Mouse (Mus musculus) retina, adult 2 months (tissue): Measurements from ENCODE around the gene Il9.

ENCODE experiments used
- DNase-seq: peaks from one replicate; pipeline ENCODE4 v3.0.0-alpha.2; 2012; ENCODE audit warnings: low read depth, low spot score

Il9 gene

GRCm38 (mm10) chr13:56482146-56482545 lies at the start of gene Il9:
Il9 (minus strand) TSS chr13:56482246.
- no peak for DNase-seq

DNA sequence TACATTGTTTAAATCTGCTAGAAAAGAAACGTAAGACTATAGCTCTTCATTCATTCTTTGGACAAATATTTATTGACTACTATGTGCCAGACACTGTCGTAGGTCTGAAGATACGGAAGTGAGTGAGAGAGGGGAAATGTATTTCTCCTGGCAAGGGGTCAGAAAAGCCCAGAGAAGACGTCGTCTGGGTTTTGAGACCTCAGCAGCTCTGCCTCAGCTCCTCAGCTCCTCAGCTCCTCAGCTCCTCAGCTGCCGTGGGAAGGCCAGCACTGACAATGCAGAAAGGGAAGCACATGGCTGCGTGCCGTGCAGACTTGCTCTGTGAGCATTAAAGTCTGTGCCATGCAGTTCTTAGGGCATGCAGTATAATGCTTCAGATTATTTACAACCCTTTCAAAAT lies 47.6 kb upstream of the Il9 start:
- DNase-seq, result no peak

DNA sequence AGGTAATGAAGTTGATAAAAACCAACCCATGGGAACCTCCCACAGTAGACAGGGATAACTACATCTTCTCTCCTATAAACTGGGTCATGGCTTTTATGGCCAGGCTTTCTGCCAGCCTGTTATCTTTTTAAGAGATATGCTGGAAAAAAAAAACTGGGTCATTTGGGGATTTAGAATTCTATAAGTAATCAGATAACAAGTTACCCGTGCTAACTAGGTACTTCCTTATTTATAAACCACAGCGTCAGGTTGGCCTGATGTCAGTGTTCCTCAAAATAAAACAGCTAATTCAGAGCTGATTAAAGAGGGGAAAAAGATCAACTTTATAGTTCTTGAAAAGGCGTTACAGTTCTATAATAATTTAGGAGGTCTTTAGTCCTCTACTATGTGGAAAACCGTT lies 47.0 kb upstream of the Il9 start:
- DNase-seq, result no peak

DNA sequence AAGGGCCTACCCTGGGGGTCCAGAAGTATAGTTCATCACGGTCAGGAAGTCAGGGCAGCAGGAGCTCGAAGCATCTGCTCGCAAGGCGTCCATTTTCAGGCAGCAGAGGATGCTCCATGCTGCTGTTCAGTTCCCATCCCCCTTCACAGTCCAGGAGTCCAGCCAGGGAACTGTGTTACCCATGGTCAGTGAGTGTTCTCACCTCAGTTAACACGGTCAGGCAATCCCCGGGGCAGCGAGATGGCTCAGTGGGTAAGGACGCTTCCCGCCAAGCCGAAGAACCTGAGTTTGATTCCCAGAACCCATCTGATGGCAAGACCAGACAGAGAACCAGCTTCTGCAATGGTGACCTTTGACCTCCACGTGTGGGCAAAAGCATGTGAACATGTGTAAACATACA lies 46.2 kb upstream of the Il9 start:
- DNase-seq, result no peak

- no peak for DNase-seq
Observed at GRCm38 (mm10) chr13:56527846-56528245, 45.8 kb upstream of the Il9 start.

DNA sequence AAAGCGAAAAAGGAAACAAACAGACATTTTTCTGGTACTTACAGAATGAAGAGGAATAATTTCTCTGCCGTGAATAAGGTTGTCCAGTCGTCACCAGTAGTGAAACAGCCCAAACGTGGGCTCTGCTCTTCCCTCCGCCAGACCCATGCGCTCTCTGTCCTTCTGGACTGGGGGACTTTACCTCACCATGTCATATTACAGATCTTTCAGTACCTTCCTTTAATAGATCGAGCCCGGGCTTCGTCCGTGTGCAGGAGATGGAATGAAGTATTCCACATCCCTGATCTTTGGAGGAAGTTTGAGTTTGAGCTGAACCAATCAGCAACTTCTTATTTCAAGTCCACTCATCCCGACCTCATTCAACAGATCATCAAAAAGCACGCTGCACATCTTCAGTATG lies 44.8 kb upstream of the Il9 start:
- no peak for DNase-seq

- DNase-seq, result no peak
Observed at GRCm38 (mm10) chr13:56522821-56523167, 40.7 kb upstream of the Il9 start.

DNA sequence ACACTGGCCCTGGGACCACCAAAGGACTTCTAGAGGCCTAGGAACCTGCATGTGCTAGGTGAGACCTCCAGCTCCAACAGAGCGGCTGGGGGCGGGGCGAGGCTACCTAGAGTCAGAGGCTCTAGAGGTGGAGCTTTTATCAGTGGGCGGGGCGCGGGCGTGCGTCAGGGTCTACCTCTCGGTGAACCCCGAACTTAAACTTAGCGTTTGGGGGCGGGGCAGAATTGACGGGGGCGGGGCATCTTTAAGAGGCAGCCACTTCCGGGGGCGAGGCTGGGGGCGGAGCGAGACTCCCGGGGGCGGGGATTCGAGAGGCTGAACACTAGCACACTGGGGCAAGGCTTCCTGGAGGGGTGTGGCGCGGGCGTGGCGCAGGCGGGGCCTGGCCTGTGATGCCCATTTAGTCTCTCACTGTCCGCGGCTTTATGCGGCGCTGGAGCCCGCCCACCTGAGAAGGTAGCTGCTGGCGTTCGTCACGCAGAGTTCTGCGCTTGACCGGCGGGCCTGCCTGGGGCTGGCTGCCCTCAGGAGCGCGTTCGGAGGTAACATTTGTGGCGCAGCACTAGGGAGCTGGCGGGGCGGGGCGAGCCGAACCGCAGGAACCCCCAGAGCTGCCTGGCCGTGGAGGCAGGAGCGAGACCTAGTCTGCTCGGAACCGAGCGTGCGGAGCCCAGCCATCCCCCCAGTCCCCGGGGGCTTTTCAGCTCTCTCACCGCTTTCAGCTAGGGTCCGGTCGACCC lies 40.2 kb upstream of the Il9 start, which contains the start of gene Fbxl21:
TSS of gene Fbxl21 (plus strand) at position 392 of the 740 bp plus-strand sequence.
- peak; percentile 77 for DNase-seq

DNA sequence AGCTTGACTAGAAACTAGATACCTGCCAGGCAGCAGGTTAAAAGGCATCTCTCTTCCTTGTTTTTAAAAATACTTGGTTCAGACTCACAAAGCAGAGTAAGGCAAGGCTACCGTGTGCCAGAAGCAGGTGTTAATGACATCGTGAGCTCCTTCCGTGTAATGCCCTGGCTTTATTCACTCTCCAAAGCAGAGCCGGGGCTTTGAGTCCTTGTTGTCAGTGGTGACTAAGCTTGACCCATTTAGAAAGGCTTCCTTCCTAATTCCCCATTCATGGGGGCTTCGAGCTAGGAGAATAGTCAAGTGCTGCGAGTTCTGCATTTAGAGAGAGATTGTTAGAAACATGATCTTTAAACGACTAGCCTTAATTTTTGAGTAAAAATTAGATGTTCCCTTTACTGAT lies 34.8 kb upstream of the Il9 start:
- no peak for DNase-seq

DNA sequence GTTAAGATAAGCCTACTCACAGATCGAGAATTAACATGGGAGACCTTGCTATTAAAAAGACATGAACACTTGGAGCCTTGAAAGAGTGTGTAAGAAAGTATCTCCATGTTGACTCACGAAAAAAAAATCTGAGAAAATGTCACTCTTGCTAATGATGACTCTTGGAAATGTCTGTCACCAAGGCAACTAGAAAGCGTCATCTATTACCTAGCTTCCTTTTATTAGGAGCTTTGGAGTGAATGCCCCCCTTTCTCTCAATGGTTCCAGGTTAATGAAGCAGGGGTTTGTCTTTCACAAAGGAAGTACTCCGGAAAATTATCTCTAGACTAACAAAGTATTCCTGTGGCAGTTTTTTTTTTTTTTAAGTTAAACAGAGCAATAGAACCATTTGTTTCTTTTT lies 34.3 kb upstream of the Il9 start:
- no peak for DNase-seq

DNA sequence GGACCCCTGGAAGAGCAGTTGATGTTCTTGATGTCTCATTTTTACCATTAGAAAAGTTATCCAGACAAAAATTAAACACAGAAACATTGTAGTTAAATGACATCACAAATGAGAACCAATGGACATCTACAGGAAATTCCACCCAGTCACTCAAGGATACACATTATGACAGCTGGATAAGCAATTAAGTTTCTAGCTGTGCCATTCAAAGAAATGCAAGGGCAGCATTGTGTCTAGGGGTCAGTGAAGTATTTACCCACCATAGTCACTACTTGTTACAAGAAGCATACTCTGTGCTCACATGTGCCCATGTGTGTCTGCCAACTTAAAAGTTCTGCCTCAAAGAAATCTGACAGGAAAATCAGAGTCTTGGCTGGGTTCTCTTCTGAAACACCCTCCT lies 31.5 kb upstream of the Il9 start:
- DNase-seq, result no peak

GRCm38 (mm10) chr13:56509796-56510195 lies 27.8 kb upstream of the Il9 start:
- DNase-seq, result no peak

- DNase-seq, result no peak
Observed at GRCm38 (mm10) chr13:56506871-56507496, 24.9 kb upstream of the Il9 start.

DNA sequence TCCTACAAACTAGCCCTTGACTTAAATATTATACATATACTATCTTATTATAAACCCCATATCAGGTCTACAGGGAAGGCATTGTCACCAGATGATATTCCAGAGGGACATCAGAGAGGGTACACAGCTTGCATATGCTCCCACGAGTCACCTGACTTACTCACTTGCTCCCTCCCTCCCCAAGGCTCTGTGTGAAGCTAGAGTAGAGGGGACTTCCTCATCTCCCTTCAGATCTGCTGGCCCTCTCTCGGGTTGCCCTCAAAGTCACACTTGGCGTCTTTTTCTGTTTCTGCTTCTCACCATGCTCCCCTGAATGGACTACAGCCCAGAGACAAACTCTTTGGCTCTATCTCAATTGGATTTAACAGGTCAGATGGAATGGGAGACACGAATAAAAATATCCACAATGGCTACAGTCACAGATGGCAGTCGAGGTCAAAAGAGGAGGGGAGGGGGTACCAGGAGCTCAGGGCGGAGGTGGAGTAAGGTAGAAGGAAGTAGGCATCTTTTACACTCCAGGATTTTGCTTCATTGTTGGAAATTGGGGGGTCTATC lies 19.9 kb upstream of the Il9 start:
- no peak for DNase-seq

GRCm38 (mm10) chr13:56500636-56501035 lies 18.6 kb upstream of the Il9 start:
- DNase-seq, result no peak

- DNase-seq, result no peak
Observed at GRCm38 (mm10) chr13:56500132-56500531, 18.1 kb upstream of the Il9 start.

DNA sequence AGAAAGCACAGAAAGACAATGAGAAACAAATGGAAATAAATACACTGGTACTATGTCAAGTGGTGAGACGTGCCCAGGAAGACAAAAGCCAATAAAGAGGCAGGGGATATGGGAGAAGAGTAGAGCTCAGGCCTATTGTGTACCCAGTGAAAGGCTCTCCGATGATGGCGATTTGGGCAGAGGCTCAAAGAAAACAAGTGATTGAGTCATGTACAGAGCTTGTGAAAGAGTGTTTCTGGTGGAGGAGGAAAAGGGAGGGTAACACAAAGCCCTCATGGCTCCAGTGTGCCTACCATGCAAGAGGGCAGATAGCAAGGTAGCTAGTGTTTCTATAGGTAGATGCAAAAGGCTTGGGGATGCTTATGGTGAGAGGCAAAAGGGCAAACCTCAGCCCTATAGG lies 12.4 kb upstream of the Il9 start:
- no peak for DNase-seq

GRCm38 (mm10) chr13:56488012-56488411 lies 6.0 kb upstream of the Il9 start:
- no peak for DNase-seq

- no peak for DNase-seq
Observed at GRCm38 (mm10) chr13:56478027-56478426, 4.0 kb downstream of the Il9 start.

DNA sequence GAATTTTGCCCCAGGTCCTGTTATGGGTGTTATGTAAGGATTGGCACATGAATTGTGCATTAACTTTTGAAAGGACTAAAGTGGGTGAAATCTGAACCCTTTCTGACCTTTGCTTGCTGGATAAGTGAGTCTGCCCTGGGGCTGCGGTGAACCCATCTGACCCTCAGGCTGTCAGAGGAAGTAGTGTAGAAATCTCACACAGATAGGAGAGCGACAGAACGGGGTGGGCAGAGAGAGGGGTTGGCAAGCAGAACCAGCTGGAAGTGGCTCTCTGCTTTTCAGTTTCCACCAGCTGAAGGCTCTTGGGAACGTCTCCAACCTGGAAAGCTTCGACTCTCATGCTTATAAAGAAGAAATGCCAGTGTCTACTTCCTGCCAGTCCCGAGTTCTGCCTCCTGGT lies 4.8 kb downstream of the Il9 start:
- DNase-seq, result no peak

- no peak for DNase-seq
Observed at GRCm38 (mm10) chr13:56476790-56477189, 5.3 kb downstream of the Il9 start.

DNA sequence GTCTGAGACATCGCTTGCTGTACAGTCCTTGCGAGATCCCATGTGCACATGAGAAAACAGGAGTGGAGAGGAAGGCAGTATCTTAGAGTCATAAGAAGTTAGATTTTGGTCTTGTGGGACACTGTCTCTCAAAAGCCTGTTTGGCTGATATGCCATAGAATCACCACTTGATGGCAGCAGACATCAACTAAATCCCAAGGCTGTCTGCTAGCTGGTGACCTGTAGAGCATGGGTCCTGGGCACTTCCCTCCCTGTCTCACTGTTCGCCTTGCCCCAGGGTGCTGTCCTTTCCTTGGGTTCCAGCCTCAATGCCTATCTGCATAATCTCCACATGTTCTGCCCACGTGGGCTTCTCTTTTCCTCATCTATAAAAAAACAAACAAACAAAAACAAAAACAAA lies 6.7 kb downstream of the Il9 start:
- DNase-seq, result peak; percentile 18

DNA sequence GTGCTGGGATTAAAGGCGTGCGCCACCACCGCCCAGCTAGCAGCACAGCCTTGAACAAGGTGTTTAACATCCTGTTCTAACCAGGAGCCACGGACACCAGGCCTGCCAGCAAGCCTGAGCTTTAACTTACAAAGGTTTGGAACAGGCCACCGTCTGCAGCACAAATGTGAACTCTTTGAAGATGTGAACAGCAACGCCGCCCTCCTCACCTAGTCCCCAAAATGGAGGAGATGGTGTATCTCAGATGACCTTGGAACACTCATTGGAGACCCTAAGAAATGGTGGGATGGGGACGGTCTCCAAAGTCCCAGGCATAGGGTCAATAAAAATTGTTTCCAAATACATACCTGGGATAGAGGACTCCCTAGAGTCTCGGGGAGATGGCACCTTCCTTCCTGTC lies 9.4 kb downstream of the Il9 start:
- DNase-seq, result no peak
